Mouse (Mus musculus): ENCODE measurements around the gene Hnrnpr. TPM values are rescaled to one million over a fixed set of nuclear protein-coding genes. Genes with fewer than 3 reads are reported as not detected.

The Hnrnpr gene
- polyA plus RNA-seq, 1 experiment from 2014 or later, result 195 TPM

DNA sequence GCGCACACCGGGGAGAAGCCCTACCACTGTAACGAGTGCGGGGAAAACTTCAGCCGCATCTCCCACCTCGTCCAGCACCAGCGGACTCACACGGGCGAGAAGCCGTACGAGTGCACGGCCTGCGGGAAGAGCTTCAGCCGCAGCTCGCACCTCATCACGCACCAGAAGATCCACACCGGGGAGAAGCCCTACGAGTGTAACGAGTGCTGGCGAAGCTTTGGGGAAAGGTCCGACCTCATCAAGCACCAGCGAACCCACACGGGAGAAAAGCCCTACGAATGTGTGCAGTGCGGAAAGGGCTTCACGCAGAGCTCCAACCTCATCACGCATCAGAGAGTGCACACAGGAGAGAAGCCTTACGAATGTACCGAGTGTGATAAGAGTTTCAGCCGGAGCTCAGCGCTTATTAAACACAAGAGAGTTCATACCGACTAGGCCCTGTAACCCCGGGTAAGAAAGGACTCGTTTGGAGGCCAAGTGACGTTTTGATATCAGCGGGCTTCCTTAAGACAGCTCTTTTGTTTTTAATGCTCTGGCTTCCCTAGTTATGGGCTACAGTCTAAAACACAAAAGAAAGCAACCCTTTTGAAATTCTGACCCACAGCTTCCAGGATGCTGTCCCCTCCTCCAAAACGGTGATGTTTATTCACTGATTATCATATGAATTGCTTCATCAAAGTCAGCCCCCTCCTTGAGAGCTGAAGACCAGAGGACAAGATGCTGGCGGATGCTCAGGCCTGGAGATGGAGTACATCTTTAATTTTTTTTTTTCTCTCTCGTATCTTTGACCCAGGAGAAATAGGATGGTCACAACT, 19.8 kb upstream of the Hnrnpr start:
- Histone ChIP-seq H3K27me3 (replicated peaks; ENCODE audit: control insufficient read depth, insufficient read depth, low read length) (peaks cover 17% of the 10 kb centered on the region), H3K4me3 (ENCODE audit: low read depth, low read length) (no peak overlapping the region), H3K9ac (ENCODE audit: low read length) (peak overlapping the region; percentile 40), H3K4me1 (ENCODE audit: control insufficient read depth, insufficient read depth, low read length) (peaks cover 16% of the 10 kb centered on the region), H3K4me2 (ENCODE audit: low read length) (peak overlapping the region; percentile 25), H3K36me3 (ENCODE audit: control insufficient read depth, insufficient read depth, low read length) (peaks cover 81% of the 10 kb centered on the region), H3K9me3 (replicated peaks; ENCODE audit: control insufficient read depth, low read length) (0 out of 2 replicates have a peak, but pooled peaks cover 3% of the 10 kb centered on the region), H3K27ac (ENCODE audit: low read depth, low read length) (no peak overlapping the region; the same call in 1 of the 2 replicates)
- DNase-seq (ENCODE audit: low spot score), result peak; percentile 16
- WGBS, result 31% methylated on average over 39 of the region's 39 CpGs
- no peak for ATAC-seq

DNA sequence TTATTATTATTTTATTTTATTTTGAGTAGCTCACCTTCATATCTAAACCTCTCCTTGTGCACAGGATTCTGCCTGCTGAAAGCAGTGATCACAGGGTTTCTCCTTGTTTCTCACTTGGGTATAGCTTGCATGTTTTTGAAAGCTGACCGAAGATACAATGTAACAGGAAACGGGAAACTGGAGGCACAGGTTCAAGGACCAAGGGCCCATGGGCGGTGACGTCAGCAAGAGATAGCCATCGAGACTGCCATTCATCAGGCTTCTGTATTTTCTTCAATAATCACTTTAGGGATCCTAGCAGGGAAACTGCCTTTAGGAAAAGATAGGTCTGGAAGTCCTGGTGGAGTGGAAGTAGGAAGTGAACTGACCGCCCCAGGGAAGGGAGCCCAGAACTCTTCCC, 19.1 kb upstream of the Hnrnpr start:
- DNase-seq (ENCODE audit: low spot score) (no peak), ATAC-seq (no peak)
- Histone ChIP-seq H3K9ac (ENCODE audit: low read length) (no peak overlapping the region), H3K9me3 (replicated peaks; ENCODE audit: control insufficient read depth, low read length) (0 out of 2 replicates have a peak, but pooled peaks cover 3% of the 10 kb centered on the region), H3K4me1 (ENCODE audit: control insufficient read depth, insufficient read depth, low read length) (peaks cover 13% of the 10 kb centered on the region), H3K4me3 (ENCODE audit: low read depth, low read length) (no peak overlapping the region), H3K27ac (ENCODE audit: low read depth, low read length) (no peak overlapping the region), H3K27me3 (replicated peaks; ENCODE audit: control insufficient read depth, insufficient read depth, low read length) (peaks cover 17% of the 10 kb centered on the region), H3K36me3 (ENCODE audit: control insufficient read depth, insufficient read depth, low read length) (peaks cover 85% of the 10 kb centered on the region), H3K4me2 (ENCODE audit: low read length) (no peak overlapping the region)
- 93% methylated on average over 6 of the region's 6 CpGs for WGBS

DNA sequence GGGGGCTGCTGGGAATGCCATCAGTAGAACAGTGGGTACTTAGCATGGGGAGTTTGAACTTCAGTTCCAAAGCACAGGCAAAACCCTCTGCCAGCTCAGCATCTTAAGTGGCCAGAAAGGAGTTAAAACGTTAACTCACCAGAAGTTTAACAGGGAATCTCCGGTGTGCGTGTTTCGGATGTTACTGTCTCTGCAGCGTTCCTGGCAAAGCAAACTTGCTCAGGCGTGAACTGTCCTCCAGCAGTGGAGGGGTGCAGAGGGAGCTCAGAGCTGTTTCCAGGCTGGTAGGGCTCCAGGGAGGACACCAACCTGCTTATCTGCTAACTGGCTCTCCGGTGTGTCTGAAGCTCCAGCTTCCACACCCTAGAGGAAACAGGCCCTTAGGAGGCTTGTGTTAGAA, 14.8 kb upstream of the Hnrnpr start:
- Histone ChIP-seq H3K27ac (ENCODE audit: low read depth, low read length) (no peak overlapping the region), H3K4me3 (ENCODE audit: low read depth, low read length) (no peak overlapping the region), H3K9ac (ENCODE audit: low read length) (no peak overlapping the region), H3K9me3 (replicated peaks; ENCODE audit: control insufficient read depth, low read length) (no peaks in the 10 kb centered on the region; the same call in 1 of the 2 replicates), H3K36me3 (ENCODE audit: control insufficient read depth, insufficient read depth, low read length) (peaks cover 48% of the 10 kb centered on the region), H3K4me2 (ENCODE audit: low read length) (no peak overlapping the region), H3K4me1 (ENCODE audit: control insufficient read depth, insufficient read depth, low read length) (peaks cover 2% of the 10 kb centered on the region; the same call in 1 of the 2 replicates), H3K27me3 (replicated peaks; ENCODE audit: control insufficient read depth, insufficient read depth, low read length) (no peaks in the 10 kb centered on the region)
- ATAC-seq (no peak), DNase-seq (ENCODE audit: low spot score) (no peak)
- 78% methylated on average over 7 of the region's 7 CpGs for WGBS

DNA sequence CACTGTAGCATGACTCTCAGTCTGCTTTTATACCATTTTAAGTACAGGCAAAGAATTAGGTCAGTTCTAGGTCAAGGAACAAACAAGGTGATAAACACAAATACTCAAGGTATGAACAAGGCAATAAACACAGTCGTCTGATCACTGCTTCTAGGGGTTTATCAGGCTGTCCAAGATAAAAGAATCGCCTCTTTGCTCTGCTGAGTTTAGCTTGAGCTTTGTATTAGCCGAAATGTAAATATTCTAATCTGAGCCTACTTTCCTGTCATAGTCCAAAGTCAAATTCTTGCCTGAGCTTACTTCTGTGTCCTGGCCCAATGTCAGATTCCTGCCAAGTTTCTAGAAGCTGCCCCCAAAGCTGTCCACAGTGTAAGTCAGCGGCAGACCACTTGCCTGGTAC, 8.3 kb upstream of the Hnrnpr start:
- no peak overlapping the region for H3K4me3 ChIP-seq (ENCODE audit: low read depth, low read length)
- no peak overlapping the region for H3K27ac ChIP-seq (ENCODE audit: low read depth, low read length)
- ATAC-seq, result no peak
- H3K27me3 ChIP-seq (replicated peaks; ENCODE audit: control insufficient read depth, insufficient read depth, low read length), result no peaks in the 10 kb centered on the region
- H3K4me1 ChIP-seq (ENCODE audit: control insufficient read depth, insufficient read depth, low read length), result no peaks in the 10 kb centered on the region
- DNase-seq (ENCODE audit: low spot score), result no peak
- H3K4me2 ChIP-seq (ENCODE audit: low read length), result no peak overlapping the region
- H3K9ac ChIP-seq (ENCODE audit: low read length), result no peak overlapping the region
- no peaks in the 10 kb centered on the region for H3K36me3 ChIP-seq (ENCODE audit: control insufficient read depth, insufficient read depth, low read length)
- WGBS, result 82% methylated on average over 4 of the region's 4 CpGs
- H3K9me3 ChIP-seq (replicated peaks; ENCODE audit: control insufficient read depth, low read length), result no peaks in the 10 kb centered on the region; the same call in 1 of the 2 replicates

DNA sequence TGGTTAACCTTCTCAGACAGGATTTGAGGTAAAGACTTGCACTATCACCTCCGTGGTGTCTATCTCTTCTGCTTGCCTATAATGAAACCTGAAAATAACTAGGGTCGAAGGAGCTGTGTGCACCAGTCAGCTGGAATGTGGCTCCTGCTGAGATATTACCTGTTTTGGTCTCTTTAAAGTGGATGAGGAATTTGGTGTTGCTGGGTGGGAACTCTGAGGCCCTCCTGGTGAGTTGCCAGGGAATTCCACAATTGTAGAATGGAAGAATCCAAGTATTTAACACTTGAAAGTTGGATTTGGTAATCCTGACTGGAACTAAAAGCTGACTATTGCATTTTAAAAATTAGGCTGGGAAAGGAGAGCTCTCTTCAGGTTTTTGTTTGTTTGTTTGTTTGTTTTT, 6.6 kb upstream of the Hnrnpr start:
- Histone ChIP-seq H3K9ac (ENCODE audit: low read length) (no peak overlapping the region), H3K4me1 (ENCODE audit: control insufficient read depth, insufficient read depth, low read length) (no peaks in the 10 kb centered on the region), H3K27me3 (replicated peaks; ENCODE audit: control insufficient read depth, insufficient read depth, low read length) (no peaks in the 10 kb centered on the region), H3K9me3 (replicated peaks; ENCODE audit: control insufficient read depth, low read length) (no peaks in the 10 kb centered on the region; the same call in 1 of the 2 replicates), H3K4me3 (ENCODE audit: low read depth, low read length) (no peak overlapping the region), H3K27ac (ENCODE audit: low read depth, low read length) (no peak overlapping the region), H3K4me2 (ENCODE audit: low read length) (no peak overlapping the region), H3K36me3 (ENCODE audit: control insufficient read depth, insufficient read depth, low read length) (no peaks in the 10 kb centered on the region)
- ATAC-seq (no peak), DNase-seq (ENCODE audit: low spot score) (no peak)
- 35% methylated on average over 2 of the region's 2 CpGs for WGBS

DNA sequence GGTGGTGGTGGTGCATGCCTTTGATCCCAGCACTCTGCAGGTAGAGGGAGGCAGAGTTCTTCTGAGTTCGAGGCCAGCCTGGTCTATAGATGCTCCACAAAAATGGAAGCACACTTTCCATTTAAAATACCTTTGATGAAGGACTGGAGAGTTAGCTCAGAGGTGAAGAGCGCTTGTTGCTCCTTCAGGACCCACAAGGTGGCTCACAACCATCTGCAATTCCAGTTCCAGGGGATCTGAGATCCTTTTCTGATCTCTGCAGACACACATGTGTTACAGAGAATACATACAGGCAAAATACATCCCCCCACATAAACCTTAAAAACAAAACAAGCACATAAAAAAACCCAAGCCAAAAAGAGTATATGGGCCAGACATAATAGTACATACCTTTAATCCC, 2.4 kb upstream of the Hnrnpr start:
- peaks cover 17% of the 10 kb centered on the region for H3K4me1 ChIP-seq (ENCODE audit: control insufficient read depth, insufficient read depth, low read length)
- H3K4me2 ChIP-seq (ENCODE audit: low read length), result no peak overlapping the region
- no peaks in the 10 kb centered on the region for H3K9me3 ChIP-seq (replicated peaks; ENCODE audit: control insufficient read depth, low read length)

DNA sequence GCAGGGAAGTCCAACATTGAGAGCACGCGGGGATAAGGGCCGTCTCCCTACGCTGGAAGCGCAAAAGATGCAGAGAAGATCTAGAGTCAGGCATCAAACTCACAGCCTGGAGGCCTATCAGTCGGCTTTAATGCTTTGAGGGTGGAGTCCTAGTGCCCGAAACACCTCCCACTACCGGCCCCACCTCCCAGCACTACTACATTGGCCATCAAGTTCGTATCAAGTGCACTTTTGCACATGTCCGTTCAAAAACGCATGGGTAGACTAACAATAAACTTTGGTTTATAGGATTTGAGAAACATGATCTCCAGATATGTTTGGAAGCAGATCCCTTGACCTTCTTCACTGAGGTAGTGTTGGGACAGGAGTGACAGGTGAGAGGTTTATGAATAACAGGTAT, 962 bp upstream of the Hnrnpr start:
- Histone ChIP-seq H3K27me3 (replicated peaks; ENCODE audit: control insufficient read depth, insufficient read depth, low read length) (no peaks in the 10 kb centered on the region), H3K4me1 (ENCODE audit: control insufficient read depth, insufficient read depth, low read length) (peaks cover 26% of the 10 kb centered on the region), H3K36me3 (ENCODE audit: control insufficient read depth, insufficient read depth, low read length) (no peaks in the 10 kb centered on the region), H3K9me3 (replicated peaks; ENCODE audit: control insufficient read depth, low read length) (no peaks in the 10 kb centered on the region), H3K4me3 (ENCODE audit: low read depth, low read length) (peak overlapping the region; percentile 100), H3K4me2 (ENCODE audit: low read length) (peak overlapping the region; percentile 57), H3K9ac (ENCODE audit: low read length) (peak overlapping the region; percentile 67), H3K27ac (ENCODE audit: low read depth, low read length) (peak overlapping the region; percentile 90)
- peak; percentile 55 for DNase-seq (ENCODE audit: low spot score)
- ATAC-seq, result no peak
- 8% methylated on average over 11 of the region's 11 CpGs for WGBS

More for the DNA sequence above, 2.4 kb upstream of the Hnrnpr start:
- DNase-seq (ENCODE audit: low spot score) (peak; percentile 29), ATAC-seq (no peak)
- Histone ChIP-seq H3K4me3 (ENCODE audit: low read depth, low read length) (no peak overlapping the region), H3K9ac (ENCODE audit: low read length) (no peak overlapping the region), H3K27ac (ENCODE audit: low read depth, low read length) (no peak overlapping the region), H3K36me3 (ENCODE audit: control insufficient read depth, insufficient read depth, low read length) (no peaks in the 10 kb centered on the region), H3K27me3 (replicated peaks; ENCODE audit: control insufficient read depth, insufficient read depth, low read length) (no peaks in the 10 kb centered on the region)
- 58% methylated on average over 2 of the region's 2 CpGs for WGBS

DNA sequence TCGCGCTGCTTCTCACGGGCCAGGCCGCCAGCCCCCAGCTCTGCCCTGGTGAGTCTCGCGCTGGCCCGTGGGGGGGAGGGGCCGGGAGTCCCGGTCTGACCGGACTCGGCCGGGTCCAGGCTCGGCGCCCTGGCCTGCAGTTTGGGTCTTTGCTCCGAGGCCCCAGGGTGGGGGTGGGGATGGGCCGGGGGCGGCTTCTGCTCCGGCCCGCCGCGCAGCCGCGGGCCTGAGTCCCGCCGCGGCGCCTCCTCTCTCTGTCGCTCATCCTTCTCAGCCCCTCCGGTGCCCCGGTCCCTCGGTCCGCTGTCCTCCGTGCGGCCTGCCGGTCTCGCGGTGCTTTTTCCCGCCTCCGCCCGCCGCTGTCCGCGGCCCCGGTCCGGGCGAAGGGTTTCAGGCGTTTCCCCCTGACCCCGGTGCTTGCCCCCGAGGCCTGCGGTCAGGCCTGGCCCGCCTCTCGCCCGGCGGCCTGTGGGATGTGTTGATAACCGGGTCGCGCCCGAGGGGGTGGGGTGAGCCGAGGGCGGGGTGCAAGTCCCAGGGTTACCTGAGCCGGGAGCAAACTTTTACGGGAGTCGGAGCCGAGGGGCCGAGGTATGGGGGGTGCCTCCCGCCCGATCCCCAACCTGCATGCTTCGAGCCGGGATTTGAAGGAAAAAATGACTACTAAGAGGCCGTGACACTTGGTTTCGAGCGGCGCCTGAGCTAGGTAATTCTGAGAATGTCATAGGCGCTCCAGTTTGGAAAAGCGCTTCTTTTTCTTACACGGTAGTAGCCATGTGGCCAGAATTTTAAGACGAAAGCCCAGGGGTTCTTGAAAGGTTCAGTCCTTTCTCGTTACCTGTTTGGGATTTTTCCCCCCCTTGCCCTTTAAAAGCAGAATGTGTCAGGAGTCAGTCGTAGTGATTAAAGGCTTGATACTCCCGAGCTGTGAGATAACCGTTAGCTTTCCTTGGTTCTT, 579 bp downstream of the Hnrnpr start:
- peak; percentile 26 for DNase-seq (ENCODE audit: low spot score)
- 0% methylated on average over 74 of the region's 81 CpGs for WGBS

More for the DNA sequence above, 579 bp downstream of the Hnrnpr start:
- peak overlapping the region; percentile 100 for H3K9ac ChIP-seq (ENCODE audit: low read length)
- no peak for ATAC-seq
- H3K9me3 ChIP-seq (replicated peaks; ENCODE audit: control insufficient read depth, low read length), result no peaks in the 10 kb centered on the region
- H3K27ac ChIP-seq (ENCODE audit: low read depth, low read length), result peak overlapping the region; percentile 97
- no peaks in the 10 kb centered on the region for H3K27me3 ChIP-seq (replicated peaks; ENCODE audit: control insufficient read depth, insufficient read depth, low read length)
- H3K4me2 ChIP-seq (ENCODE audit: low read length), result peak overlapping the region; percentile 69
- peaks cover 2% of the 10 kb centered on the region for H3K36me3 ChIP-seq (ENCODE audit: control insufficient read depth, insufficient read depth, low read length)
- peak overlapping the region; percentile 100 for H3K4me3 ChIP-seq (ENCODE audit: low read depth, low read length)
- peaks cover 29% of the 10 kb centered on the region for H3K4me1 ChIP-seq (ENCODE audit: control insufficient read depth, insufficient read depth, low read length)

Data from forebrain, embryonic 14.5 days (tissue).